Mouse (Mus musculus) midbrain, embryonic 14.5 days (tissue): ENCODE measurements around the gene 1520401A03Rik. TPM values are rescaled to one million over a fixed set of nuclear protein-coding genes. Genes with fewer than 3 reads are reported as not detected.

Experiments used
- ATAC-seq: fragments of 200-750 bp; cut with Nextera tagmentation; 2 replicates; pipeline ENCODE4 v1.8.0; 2017; ENCODE audit warnings: moderate number of reproducible peaks, moderate library complexity; ENCODE audit not compliant: low FRiP score, low TSS enrichment
- DNase-seq: peaks from one replicate; pipeline ENCODE4 v3.0.0-alpha.2; 2015
- H3K27ac ChIP-seq: fragments of 300-500 bp; sonication (generic); replicated peaks from 2 replicates; pipeline ENCODE4 v1.5.1; 2014; ENCODE audit warnings: mild to moderate bottlenecking, low read depth, low read length, moderate library complexity
- H3K27me3 ChIP-seq: fragments of 300-500 bp; sonication (generic); 2 replicates; pipeline ENCODE4 v1.6.1; 2014; ENCODE audit warnings: low read length, control low read depth, mixed read lengths; ENCODE audit not compliant: control insufficient read depth, insufficient read depth
- H3K36me3 ChIP-seq: fragments of 300-500 bp; sonication (generic); 2 replicates; pipeline ENCODE4 v1.6.1; 2014; ENCODE audit warnings: low read length, control low read depth; ENCODE audit not compliant: control insufficient read depth, insufficient read depth
- H3K4me1 ChIP-seq: fragments of 300-500 bp; sonication (generic); 2 replicates; pipeline ENCODE4 v1.6.1; 2014; ENCODE audit warnings: mild to moderate bottlenecking, antibody characterized with exemption, low read length, control low read depth; ENCODE audit not compliant: control insufficient read depth, insufficient read depth
- H3K4me2 ChIP-seq: fragments of 300-500 bp; sonication (generic); 2 replicates; pipeline ENCODE4 v1.6.1; 2014; ENCODE audit warnings: mild to moderate bottlenecking, low read length, moderate library complexity
- H3K4me3 ChIP-seq: fragments of 300-500 bp; sonication (generic); replicated peaks from 2 replicates; pipeline ENCODE4 v1.5.1; 2014; ENCODE audit warnings: low read depth, low read length
- H3K9ac ChIP-seq: fragments of 300-500 bp; sonication (generic); replicated peaks from 2 replicates; pipeline ENCODE4 v1.6.1; 2014; ENCODE audit warnings: mild to moderate bottlenecking, low read length, moderate library complexity
- H3K9me3 ChIP-seq: fragments of 300-500 bp; sonication (generic); 2 replicates; pipeline ENCODE4 v1.6.1; 2016; ENCODE audit warnings: low read length, control low read depth, mixed read lengths; ENCODE audit not compliant: control insufficient read depth
- WGBS: fragments of 180-500 bp; shearing (Covaris S2); extraction: QIAGEN DNeasy Blood & Tissue Kit; methylation state at CpG from one replicate; pipeline ENCODE4 v1.1.7; 2014; 5-methylcytosine and 5-hydroxymethylcytosine counted together
- polyA plus RNA-seq: library from polyadenylated mRNA; unstranded; fragments of >200 nt; fragmentation: Nextera tagmentation; extraction: Ambion mirVana; gene quantifications from 2 replicates; pipeline ENCODE4 v1.2.1, GENCODE M21; 2014

The 1520401A03Rik gene
- polyA plus RNA-seq, 1 experiment from 2014 or later: not detected

- Histone ChIP-seq H3K4me2 (peak overlapping the region; percentile 79), H3K4me1 (peaks cover 32% of the 10 kb centered on the region), H3K9me3 (no peaks in the 10 kb centered on the region), H3K4me3 (peak overlapping the region; percentile 62), H3K27ac (peak overlapping the region; percentile 86), H3K27me3 (peaks cover 32% of the 10 kb centered on the region), H3K36me3 (peaks cover 12% of the 10 kb centered on the region), H3K9ac (peak overlapping the region; percentile 66)
- 52% methylated on average over 9 of the region's 9 CpGs for WGBS
- DNase-seq: no peak
- ATAC-seq: no peak
Observed at GRCm38 (mm10) chr17:23674271-23674952, 48.2 kb downstream of the 1520401A03Rik start.

GRCm38 (mm10) chr17:23673424-23674073 lies 49.0 kb downstream of the 1520401A03Rik start, which contains the start of the genes Hcfc1r1 and Thoc6:
Hcfc1r1 (plus strand) TSS chr17:23673596.
Thoc6 (minus strand) TSS chr17:23673882.
- under 1% methylated on average over 45 of the region's 45 CpGs for WGBS
- peak within 1 kb of the TSS; percentile 62 for H3K4me3 ChIP-seq
- peak within 1 kb of the TSS; percentile 66 for H3K9ac ChIP-seq
- peak within 1 kb of the TSS; percentile 79 for H3K4me2 ChIP-seq
- H3K4me1 ChIP-seq: peaks cover 32% of the 10 kb centered on the region
- peaks cover 23% of the 10 kb centered on the region for H3K27me3 ChIP-seq
- peak within 1 kb of the TSS; percentile 86 for H3K27ac ChIP-seq
- H3K9me3 ChIP-seq: no peaks in the 10 kb centered on the region
- ATAC-seq: peak; percentile 92
- DNase-seq: peak; percentile 97
- peaks cover 20% of the 10 kb centered on the region for H3K36me3 ChIP-seq

DNA sequence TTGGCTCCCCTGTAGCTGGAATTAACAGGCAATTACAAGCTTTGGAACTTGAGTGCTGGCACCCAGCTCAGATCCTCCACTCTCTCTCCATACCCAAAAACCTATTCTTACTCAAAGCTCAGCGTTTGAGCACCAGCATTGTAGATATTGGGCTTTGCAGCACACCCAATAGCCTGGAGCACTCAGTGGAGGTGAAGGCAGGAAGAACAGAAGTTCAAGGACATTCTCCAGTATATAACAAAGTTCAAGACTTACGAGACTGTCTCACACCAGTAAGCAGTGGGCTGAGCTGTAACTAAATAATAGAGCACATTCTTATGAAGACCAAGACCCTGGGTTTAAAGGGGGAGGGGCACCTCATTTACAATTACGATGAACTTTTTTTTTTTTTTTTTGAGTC lies 49.8 kb downstream of the 1520401A03Rik start:
- H3K4me1 ChIP-seq: peaks cover 32% of the 10 kb centered on the region
- H3K9ac ChIP-seq: no peak overlapping the region
- H3K9me3 ChIP-seq: no peaks in the 10 kb centered on the region
- peak overlapping the region; percentile 62 for H3K4me3 ChIP-seq
- WGBS: 73% methylated on average over 3 of the region's 3 CpGs
- H3K36me3 ChIP-seq: peaks cover 26% of the 10 kb centered on the region
- peaks cover 19% of the 10 kb centered on the region for H3K27me3 ChIP-seq
- DNase-seq (no peak), ATAC-seq (no peak)
- H3K27ac ChIP-seq: no peak overlapping the region
- H3K4me2 ChIP-seq: peak overlapping the region; percentile 79

- Histone ChIP-seq H3K4me1 (peaks cover 21% of the 10 kb centered on the region), H3K9ac (no peak overlapping the region), H3K4me3 (no peak overlapping the region), H3K4me2 (no peak overlapping the region), H3K9me3 (no peaks in the 10 kb centered on the region), H3K27me3 (peaks cover 15% of the 10 kb centered on the region), H3K36me3 (peaks cover 27% of the 10 kb centered on the region), H3K27ac (no peak overlapping the region)
- no peak for DNase-seq
- ATAC-seq: no peak
- 94% methylated on average over 3 of the region's 3 CpGs for WGBS
Observed at GRCm38 (mm10) chr17:23671519-23671918, 51.1 kb downstream of the 1520401A03Rik start.

DNA sequence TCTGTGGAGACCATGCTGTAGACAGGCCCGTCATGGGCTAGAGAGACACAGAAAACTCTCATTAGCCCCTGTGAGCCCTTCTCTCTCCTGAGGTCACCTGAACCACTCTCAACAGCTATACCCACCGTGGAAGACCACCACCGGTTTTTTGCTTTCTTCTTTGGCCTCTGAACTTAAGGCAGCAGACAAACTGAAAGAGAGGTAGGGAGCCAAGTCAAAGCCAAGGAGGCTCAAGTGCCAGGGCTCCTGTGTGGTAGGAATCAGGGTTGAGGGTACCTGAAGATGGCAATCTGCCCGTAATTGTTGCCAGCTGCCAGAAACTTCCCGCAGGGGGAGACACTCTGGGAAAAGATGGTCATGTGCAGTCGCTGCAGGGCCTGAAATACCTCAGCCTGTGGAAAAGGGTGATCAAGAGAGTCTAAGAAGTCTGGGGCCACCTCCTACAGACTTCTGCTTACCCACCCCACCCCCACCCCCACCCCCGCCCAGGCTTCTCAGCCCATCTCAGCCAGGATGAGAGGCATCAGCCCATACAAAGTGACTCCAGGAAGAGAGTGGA lies 52.0 kb downstream of the 1520401A03Rik start:
- Histone ChIP-seq H3K9ac (no peak overlapping the region), H3K27me3 (peaks cover 6% of the 10 kb centered on the region), H3K36me3 (peaks cover 32% of the 10 kb centered on the region), H3K4me3 (no peak overlapping the region), H3K27ac (no peak overlapping the region), H3K4me2 (no peak overlapping the region), H3K4me1 (peaks cover 16% of the 10 kb centered on the region), H3K9me3 (no peaks in the 10 kb centered on the region)
- DNase-seq (no peak), ATAC-seq (no peak)
- 96% methylated on average over 7 of the region's 7 CpGs for WGBS

DNA sequence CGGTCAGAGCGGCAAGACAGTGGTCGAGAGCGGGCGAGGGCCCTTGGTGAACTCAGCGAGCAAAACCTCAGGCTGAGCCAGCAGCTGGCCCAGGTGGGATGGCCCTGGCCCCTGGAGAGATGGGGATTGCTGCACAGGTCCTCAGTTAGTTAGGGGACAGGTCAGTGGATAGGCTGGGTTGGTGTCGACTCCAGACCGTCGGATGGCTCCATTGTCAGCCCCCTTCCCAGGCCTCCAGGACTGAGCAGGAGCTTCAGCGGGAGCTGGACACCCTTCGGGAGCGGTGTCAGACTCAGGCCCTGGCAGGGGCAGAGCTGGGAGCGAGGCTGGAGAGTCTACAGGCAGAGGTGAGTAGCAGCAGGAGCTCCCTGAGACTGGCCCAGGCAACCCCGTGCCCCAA lies 57.1 kb downstream of the 1520401A03Rik start:
- ATAC-seq: no peak
- Histone ChIP-seq H3K4me2 (no peak overlapping the region), H3K9me3 (no peaks in the 10 kb centered on the region), H3K9ac (no peak overlapping the region), H3K4me3 (no peak overlapping the region), H3K27ac (no peak overlapping the region), H3K27me3 (peaks cover 16% of the 10 kb centered on the region), H3K4me1 (no peaks in the 10 kb centered on the region), H3K36me3 (peaks cover 32% of the 10 kb centered on the region)
- WGBS: 75% methylated on average over 14 of the region's 14 CpGs
- DNase-seq: no peak

- no peaks in the 10 kb centered on the region for H3K9me3 ChIP-seq
- peaks cover 22% of the 10 kb centered on the region for H3K36me3 ChIP-seq
- H3K4me2 ChIP-seq: no peak overlapping the region
- DNase-seq (peak; percentile 77), ATAC-seq (no peak)
- 17% methylated on average over 5 of the region's 5 CpGs for WGBS
- H3K27ac ChIP-seq: no peak overlapping the region
- H3K9ac ChIP-seq: no peak overlapping the region
- H3K4me3 ChIP-seq: no peak overlapping the region
- no peaks in the 10 kb centered on the region for H3K4me1 ChIP-seq
- peaks cover 25% of the 10 kb centered on the region for H3K27me3 ChIP-seq
Observed at GRCm38 (mm10) chr17:23664556-23665021, 58.0 kb downstream of the 1520401A03Rik start.

DNA sequence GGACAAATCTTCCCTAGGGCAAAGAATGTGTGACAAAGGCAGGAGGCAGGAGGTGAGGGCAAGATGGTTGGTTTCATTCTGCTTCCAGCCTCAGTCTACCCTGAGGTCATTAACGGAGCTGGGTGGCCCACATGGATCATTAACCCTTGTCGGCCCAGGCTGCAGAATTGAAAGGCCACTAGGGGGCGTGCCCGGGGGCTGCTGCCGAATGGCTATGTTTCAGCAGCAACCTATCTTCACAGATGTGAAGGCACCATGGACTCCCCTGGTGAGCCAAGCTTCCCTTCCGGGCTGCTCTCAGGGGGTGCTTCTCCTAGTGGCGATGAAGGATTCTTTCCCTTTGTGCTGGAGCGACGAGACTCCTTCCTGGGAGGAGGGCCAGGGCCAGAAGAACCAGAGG lies 61.1 kb downstream of the 1520401A03Rik start:
- DNase-seq: no peak
- H3K27me3 ChIP-seq: peaks cover 27% of the 10 kb centered on the region

More for the DNA sequence above, 61.1 kb downstream of the 1520401A03Rik start:
- Histone ChIP-seq H3K9me3 (no peaks in the 10 kb centered on the region), H3K9ac (no peak overlapping the region), H3K36me3 (peaks cover 6% of the 10 kb centered on the region; the same call in 1 of the 2 replicates), H3K4me3 (no peak overlapping the region), H3K4me1 (no peaks in the 10 kb centered on the region), H3K4me2 (no peak overlapping the region), H3K27ac (no peak overlapping the region)
- no peak for ATAC-seq
- 3% methylated on average over 9 of the region's 9 CpGs for WGBS
